Mouse (Mus musculus) granulocyte monocyte progenitor cell, adult 5-6 weeks (primary cell): ENCODE measurements around the gene Atp1a4. TPM values are rescaled to one million over a fixed set of nuclear protein-coding genes. Genes with fewer than 3 reads are reported as not detected.

ENCODE experiments used
- ATAC-seq: replicated peaks from 2 replicates; pipeline ENCODE4 v1.8.0; 2016; ENCODE audit warnings: mild to moderate bottlenecking, moderate TSS enrichment, inconsistent platforms; ENCODE audit not compliant: poor library complexity, severe bottlenecking
- total RNA-seq, 2 experiments: library from RNA; stranded (forward) in 1 of 2; stranded (reverse) in 1 of 2; fragments of 200-712, 200-1000 nt in 1 of 2; fragments of >200 nt in 1 of 2; fragmentation: Nextera tagmentation in 1 of 2; gene quantifications; 2 replicates each; pipeline ENCODE4 v1.2.3; 2014 to 2017

The Atp1a4 gene
- total RNA-seq (2014; fragmentation: Nextera tagmentation): not detected in 2 replicates
- not detected in 2 replicates for total RNA-seq (2017)

GRCm38 (mm10) chr1:172258314-172258713 is at the start of gene Atp1a4:
Gene Atp1a4 (minus strand): TSS chr1:172258414.
- no peak for ATAC-seq

GRCm38 (mm10) chr1:172307936-172308335 is 49.7 kb upstream of the Atp1a4 start:
- 0 out of 2 replicates have a peak, but pooled peaks have one; percentile 0 for ATAC-seq

DNA sequence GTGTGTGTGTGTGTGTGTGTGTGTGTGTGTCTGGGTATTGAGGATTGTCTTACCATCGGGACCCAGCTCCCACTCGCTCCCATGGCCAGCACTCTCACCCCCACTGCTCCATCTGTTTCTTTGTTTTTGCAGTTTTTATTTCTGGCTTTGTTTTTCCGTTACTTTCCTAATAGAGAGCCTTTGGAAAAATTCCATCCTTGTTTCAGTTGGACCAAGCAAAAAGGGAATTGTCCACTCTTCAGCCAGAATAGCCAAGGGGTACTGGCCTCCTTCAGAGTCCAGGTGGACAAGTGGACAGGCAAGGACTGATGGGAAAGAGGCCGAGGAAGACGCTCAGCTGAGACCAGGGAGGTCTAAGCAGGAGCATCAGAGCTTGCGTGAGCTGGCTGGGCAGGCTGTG is 48.7 kb upstream of the Atp1a4 start:
- no peak for ATAC-seq

DNA sequence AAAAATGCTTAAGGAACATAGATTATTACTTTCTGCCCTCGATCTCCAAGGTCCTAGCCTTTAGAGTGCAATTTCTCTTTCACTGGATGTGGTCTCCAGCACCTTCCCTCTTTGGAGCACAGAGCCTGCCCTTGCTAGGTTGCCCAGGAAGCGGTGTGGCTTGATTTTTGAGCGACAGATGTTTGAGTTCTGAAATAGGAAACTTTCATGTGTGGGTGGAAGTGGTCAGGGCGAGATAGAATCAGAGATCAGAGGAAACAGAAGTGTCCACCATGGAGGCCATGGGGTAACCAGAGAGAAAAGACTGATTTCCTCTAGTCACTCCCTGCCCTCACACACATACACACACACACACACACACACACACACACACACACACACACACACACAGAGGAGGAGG is 48.0 kb upstream of the Atp1a4 start:
- ATAC-seq: peak; percentile 38

DNA sequence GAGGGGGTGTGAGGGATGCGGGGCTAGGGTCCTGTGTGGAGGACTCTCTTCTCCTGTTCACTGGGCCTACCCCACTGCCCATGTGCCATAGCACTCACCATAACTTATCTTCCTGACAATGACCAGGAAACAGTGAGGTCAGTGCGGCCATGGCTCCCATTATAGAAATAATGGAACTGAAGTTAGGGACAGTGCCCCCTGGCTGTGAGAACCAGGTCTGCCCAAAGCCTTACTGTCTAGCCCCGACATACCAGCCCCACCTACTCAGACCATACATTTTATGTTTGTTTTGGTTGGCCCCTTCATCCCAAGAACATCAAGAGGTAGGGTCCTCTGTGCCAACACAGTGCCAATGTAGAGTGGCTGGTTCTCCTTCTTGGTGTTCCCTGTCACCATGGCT is 47.4 kb upstream of the Atp1a4 start:
- ATAC-seq: no peak

DNA sequence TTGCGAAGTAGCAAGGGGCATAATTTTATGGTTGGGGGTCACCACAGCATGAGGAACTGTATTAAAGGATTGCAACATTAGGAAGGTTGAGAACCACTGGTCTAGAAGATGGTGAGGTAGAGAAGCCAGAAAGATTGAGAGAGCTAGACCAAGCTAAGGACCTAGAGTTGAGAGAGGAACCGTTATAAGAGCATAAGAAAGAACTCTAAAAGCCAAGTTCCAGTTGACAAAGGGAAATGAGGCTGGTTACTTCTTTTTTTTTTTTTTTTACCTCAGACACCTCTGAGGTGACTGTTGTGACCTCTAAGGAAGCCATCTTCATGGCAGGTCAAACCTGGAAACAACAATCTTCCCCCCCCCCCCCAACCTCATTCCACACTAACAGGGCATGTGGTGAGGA is 46.9 kb upstream of the Atp1a4 start:
- no peak for ATAC-seq

DNA sequence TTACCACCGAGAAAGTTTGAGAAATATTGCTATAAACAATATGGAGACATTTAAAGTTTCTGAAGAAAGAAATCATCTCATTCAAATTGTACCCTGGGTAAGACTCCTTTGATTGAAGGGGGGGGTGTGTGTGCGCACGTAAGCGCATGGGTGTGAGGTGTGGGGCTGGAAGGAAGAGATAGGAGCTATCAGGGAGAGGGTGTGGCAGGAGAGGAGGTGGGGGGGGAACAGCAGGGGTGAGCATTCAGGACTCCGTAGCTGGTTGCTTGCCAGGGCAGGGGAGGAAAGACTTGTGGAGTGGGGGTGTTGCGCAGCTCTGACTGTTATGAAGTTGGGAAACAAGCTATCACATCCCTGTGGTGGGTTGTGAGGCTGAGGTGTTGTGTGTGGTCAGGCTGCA is 46.2 kb upstream of the Atp1a4 start:
- peak; percentile 38 for ATAC-seq

- 0 out of 2 replicates have a peak, but pooled peaks have one; percentile 13 for ATAC-seq
These were observed 44.6 kb upstream of the Atp1a4 start for GRCm38 (mm10) chr1:172302851-172303250.

DNA sequence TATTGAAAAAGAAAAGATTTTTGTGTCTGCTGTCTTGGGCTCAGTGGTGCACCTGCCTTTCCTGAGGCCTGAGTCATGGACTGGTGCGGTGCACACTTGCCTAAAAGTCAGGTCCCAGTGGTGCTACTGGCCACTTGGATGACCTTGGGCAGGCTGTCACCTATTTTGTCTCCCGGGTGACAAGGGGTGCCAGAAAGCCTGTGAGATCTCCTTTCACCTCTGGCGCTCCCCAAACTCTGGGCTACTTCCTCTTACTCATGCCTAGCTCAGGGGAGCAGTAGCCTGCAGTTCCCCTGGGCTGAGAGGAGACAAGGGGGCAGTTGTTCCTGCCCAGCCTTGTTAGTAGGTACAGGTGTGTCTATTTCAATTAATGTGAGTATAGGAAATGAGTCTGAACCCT is 44.1 kb upstream of the Atp1a4 start:
- ATAC-seq: peak; percentile 23; the same call in 1 of the 2 replicates

DNA sequence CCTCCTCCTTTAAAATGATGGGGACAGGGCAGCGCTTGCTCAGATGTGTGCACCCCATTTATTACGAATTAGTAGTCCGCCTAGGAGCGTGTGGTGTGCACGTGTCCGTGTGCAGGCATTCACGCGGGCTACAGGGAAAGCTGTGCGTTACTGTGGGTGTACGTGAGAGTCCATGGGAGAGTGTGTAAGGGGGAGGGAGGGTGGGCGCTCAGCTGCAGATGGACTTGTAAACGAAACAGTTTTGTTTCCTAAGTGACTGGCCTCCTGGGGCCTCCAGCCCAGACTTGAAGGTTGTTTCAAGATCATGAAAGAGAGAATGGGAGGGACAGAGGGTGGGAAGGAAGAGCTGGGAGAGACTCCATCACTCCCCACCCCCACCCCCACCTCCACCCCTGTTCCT is 43.0 kb upstream of the Atp1a4 start:
- no peak for ATAC-seq

DNA sequence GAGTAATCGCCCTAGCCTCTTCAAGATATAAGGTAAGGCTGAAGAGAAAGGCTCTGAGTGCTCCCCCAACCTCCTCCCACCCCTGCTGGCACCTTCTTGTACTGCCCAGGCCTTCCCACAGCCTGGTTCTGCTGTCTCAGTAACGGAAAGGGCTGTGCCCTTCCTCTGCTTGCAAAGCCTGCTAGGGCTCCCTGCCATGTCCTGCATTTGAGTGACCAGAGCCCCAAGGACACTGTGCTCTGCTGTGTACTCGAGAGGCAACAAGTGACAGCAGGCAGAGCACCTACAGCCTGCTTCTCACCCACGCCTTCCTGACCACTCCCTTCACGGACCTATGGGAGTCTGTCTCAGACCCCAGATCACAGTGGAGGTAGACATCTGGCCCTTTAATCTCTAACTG is 42.0 kb upstream of the Atp1a4 start:
- ATAC-seq: no peak

DNA sequence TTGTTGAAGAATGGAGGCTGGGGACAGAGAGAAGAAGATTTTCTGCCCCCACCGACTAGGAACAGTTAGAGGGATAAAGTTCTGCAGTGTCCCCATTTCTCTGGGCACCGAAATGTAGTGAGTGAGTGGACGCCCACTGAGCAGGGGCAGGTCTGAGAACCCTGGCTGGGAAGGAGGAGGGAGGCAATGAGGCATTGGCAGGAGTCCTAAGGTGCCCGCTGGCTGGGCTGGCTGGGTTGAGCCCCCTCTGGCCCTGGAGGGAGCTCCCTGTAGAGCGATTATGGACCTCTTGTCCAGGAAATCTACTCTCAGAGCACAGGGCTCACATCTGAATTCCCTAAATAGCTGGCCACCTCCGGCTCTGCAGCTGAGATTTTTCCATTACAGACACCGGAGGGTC is 41.3 kb upstream of the Atp1a4 start:
- ATAC-seq: no peak

DNA sequence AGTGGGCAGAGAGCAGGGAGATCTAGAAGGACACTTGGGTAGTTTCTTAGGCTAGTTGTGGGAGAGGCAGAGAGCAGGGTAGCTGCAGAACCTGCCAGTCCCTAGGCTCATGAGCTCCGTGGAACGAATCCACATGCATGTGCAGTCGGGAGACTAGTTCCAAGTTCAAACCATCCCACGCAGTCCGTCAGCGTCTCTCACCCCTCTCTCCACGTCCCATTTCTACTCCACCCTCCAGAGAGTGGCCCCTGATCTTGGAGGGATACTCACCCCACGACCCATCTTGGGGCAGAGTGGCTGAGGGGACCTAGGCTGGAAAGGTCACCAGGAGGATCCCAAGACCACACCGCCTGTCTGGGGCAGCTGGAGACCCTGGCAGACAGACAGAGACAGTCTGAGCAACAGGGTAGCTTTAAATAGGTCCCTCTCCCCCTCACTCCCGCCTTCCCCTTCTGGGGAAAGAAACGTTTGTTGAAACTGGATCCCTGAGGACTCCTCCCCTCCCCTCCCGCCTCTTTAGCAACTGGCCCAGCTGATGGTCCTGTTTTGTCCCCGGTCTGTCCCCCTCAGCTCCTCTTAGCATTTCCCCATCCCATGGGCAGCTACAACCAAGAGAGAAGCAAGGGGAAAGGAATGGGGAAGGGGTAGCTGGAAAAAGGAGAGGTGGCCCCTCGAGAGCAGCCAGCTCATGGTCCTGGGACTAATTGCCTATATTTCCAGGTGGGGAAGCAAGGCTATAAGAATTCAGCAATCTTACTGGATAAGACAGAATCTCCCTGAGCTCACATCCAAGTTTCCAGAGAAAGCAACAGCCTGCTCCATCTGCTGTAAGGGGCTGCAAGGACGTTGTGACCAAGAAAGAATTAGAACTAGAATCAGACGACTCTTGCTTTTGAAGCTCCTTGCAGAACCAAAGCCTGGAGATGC is 39.7 kb upstream of the Atp1a4 start, which contains the start of gene Atp1a2:
Gene Atp1a2, minus strand, starts transcription at position 454 of the 927 bp plus-strand sequence.
- no peak for ATAC-seq

DNA sequence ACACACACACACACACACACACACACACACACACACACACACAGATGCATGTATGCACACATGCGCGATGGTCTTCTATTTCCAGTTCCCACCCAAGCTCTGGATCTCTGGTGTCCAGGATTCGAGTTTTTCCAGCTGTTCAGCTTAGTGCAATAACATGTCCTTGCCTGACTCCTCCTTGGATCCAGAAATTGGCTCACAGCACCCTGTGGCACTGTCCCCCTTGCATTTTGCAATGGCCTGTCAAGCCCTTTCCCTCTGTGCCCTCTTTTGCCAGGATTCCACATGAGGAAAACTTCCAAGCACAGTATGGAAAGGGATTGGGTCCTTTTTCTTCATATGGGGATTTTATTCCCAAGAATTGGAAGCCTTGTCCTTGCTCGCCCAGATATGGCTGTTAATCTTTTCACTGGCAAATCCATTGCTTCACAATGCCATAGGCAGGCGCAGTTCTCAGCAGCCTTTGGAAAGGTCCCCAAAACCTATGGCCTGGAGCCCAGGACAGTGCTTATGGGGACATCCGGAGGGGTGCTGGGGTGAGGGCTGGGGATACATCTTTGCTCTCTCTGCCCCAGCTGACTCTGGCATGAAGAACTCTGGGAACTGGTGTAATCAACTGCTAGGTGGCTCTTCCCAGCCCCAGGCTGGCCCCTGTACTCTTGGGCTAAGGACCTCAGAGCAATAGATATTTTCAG is 38.7 kb upstream of the Atp1a4 start:
- ATAC-seq: no peak

- ATAC-seq: no peak
These were observed 37.6 kb upstream of the Atp1a4 start for GRCm38 (mm10) chr1:172295751-172296197.

DNA sequence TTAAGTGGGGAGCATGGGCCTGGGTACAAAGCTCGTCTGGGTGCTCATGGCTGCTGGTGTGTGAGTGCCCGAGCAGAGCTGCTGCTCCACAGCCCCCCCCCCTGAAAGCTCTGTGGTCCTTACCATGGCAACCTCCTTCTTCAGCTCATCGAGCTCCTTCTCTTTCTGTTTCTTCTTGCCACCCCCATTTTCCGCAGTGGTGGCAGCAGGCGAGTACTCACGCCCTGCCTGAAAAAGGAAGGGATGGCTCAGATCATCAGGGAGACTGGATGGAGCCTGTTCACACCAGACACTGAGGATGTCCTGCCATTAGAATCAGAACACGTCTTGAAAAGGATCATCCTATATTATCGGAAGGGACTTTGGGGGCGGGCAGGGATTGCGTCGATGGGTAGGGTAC is 35.2 kb upstream of the Atp1a4 start:
- ATAC-seq: no peak

- no peak for ATAC-seq
These were observed 34.7 kb upstream of the Atp1a4 start for GRCm38 (mm10) chr1:172292880-172293279.

- ATAC-seq: no peak
These were observed 31.4 kb upstream of the Atp1a4 start for GRCm38 (mm10) chr1:172289617-172289946.

DNA sequence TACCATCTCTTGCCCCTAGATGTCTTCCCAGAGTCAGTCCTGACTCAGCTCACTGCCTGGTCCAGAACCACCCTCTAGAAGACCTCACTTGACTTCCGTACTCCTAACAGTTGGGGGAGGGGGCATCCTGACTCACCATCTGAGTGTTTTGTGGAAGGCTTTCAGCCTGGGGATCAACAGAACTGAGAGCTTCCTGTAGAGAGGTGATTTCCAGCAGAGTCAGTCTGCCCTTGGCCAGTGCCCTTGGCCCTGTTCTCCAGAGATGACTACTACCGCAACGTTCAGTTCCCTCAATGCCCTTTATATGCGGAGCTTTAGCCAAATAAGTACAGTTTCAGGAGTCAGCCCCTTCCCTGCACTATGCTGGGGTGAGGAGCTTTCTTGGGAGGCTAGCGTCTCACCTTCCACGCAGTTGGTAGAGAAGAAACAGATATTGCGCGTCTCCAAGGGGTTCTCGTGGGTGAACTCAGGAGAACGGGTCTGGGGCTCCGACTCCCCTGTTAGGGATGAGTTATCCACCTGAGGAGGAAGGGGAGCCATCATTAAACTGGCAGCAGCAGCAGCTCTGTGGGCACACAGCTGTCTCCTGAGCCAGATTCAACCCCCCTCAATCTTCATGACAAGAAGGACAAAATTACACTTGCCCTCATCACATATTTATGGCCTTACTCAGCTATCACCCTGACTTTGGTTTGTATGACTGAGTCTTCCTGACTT is 30.8 kb upstream of the Atp1a4 start:
- no peak for ATAC-seq

GRCm38 (mm10) chr1:172286740-172287139 is 28.5 kb upstream of the Atp1a4 start:
- ATAC-seq: no peak

- ATAC-seq: no peak
These were observed 26.0 kb upstream of the Atp1a4 start for GRCm38 (mm10) chr1:172284221-172284620.
